Mouse (Mus musculus): ENCODE results near the gene Nt5c3b. TPM values are rescaled to one million over a fixed set of nuclear protein-coding genes. Genes with fewer than 3 reads are reported as not detected.

Gene Nt5c3b
- polyA plus RNA-seq, 1 experiment from 2014 or later: 94.2 TPM

DNA sequence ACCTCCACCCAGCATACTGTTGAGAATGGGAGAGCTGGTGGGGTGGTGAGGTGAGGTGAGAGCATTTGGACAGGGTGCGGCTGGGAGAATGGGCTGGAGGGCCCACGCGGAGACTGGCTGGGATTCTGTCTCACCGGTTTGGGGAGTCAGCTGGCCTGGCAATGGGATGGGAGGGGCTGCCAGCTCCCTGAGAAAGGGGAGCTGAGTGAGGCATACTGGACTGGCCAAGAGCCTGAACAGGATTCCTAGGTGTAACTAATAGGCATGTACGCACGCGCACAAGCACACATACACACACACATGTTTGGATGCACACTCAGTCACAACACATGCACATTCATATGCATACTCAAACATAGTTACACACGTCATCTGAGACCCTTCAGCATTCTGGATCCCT is 35.3 kb downstream of the Nt5c3b start:
- H3K27ac ChIP-seq: no peak overlapping the region

GRCm38 (mm10) chr11:100404456-100405074 is 37.0 kb downstream of the Nt5c3b start:
- ATAC-seq: no peak
- 89% methylated on average over 3 of the region's 3 CpGs for WGBS
- peaks cover 34% of the 10 kb centered on the region for H3K4me1 ChIP-seq (replicated peaks)
- no peaks in the 10 kb centered on the region for H3K9me3 ChIP-seq
- H3K4me2 ChIP-seq (replicated peaks): no peak overlapping the region
- no peaks in the 10 kb centered on the region for H3K27me3 ChIP-seq (replicated peaks)
- no peaks in the 10 kb centered on the region for H3K36me3 ChIP-seq
- H3K27ac ChIP-seq: no peak overlapping the region
- no peak overlapping the region for H3K4me3 ChIP-seq (replicated peaks)
- H3K9ac ChIP-seq: no peak overlapping the region

More for the DNA sequence above, 35.3 kb downstream of the Nt5c3b start:
- WGBS: 77% methylated on average over 8 of the region's 8 CpGs
- ATAC-seq: no peak
- H3K27me3 ChIP-seq (replicated peaks): no peaks in the 10 kb centered on the region
- H3K9me3 ChIP-seq: no peaks in the 10 kb centered on the region
- 0 out of 2 replicates have a peak, but pooled peaks cover 5% of the 10 kb centered on the region for H3K36me3 ChIP-seq
- H3K4me1 ChIP-seq (replicated peaks): peaks cover 30% of the 10 kb centered on the region
- H3K4me2 ChIP-seq (replicated peaks): no peak overlapping the region
- no peak overlapping the region for H3K9ac ChIP-seq
- H3K4me3 ChIP-seq (replicated peaks): no peak overlapping the region

DNA sequence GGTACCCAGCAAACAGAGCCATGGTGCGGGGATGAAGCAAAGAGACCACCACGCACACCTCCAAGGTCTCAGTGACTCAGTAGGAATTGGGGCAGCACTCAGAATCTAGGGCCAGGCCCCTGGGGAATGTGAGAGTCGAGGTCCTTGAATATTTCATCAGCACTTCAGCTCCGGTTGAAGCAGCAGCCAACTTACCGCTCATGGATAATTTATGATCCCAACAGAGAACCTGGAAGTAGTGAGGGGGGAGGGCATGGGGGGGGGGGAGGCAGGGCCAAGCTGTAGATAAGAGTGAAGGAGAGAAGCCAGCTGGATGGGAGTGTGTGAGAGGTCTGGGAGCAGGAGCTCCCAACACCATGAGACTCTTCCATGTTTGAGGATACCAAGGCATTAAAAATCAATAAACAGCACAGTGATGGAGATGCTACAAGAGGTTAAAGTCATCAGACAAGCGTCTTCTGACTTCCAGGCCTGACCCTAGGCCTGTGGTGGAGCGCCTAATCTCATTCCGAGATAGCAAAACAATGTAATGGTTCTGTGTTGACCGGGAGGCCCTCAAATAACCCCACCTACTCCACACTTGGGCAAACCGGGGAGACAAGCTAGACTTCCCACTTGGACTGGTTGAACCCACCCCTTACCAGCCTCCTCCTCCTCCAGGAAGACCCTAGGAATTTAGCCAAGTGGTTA is 38.0 kb downstream of the Nt5c3b start:
- peak overlapping the region; percentile 71 for H3K27ac ChIP-seq

GRCm38 (mm10) chr11:100402682-100403081 is 38.9 kb downstream of the Nt5c3b start:
- Histone ChIP-seq H3K36me3 (no peaks in the 10 kb centered on the region), H3K4me2 (replicated peaks) (no peak overlapping the region), H3K9ac (no peak overlapping the region), H3K27ac (peak overlapping the region; percentile 71), H3K9me3 (no peaks in the 10 kb centered on the region), H3K4me3 (replicated peaks) (no peak overlapping the region), H3K4me1 (replicated peaks) (peaks cover 44% of the 10 kb centered on the region), H3K27me3 (replicated peaks) (no peaks in the 10 kb centered on the region)
- peak; percentile 50 for ATAC-seq
- WGBS: 56% methylated on average over 2 of the region's 2 CpGs

More for the DNA sequence above, 38.0 kb downstream of the Nt5c3b start:
- ATAC-seq: peak; percentile 36; the same call in 1 of the 2 replicates
- WGBS: 29% methylated on average over 10 of the region's 10 CpGs
- Histone ChIP-seq H3K4me2 (replicated peaks) (no peak overlapping the region), H3K9ac (no peak overlapping the region), H3K36me3 (no peaks in the 10 kb centered on the region), H3K4me3 (replicated peaks) (no peak overlapping the region), H3K9me3 (no peaks in the 10 kb centered on the region), H3K27me3 (replicated peaks) (no peaks in the 10 kb centered on the region), H3K4me1 (replicated peaks) (peaks cover 37% of the 10 kb centered on the region)

GRCm38 (mm10) chr11:100402240-100402639 is 39.4 kb downstream of the Nt5c3b start:
- Histone ChIP-seq H3K27ac (peak overlapping the region; percentile 71), H3K4me1 (replicated peaks) (peaks cover 44% of the 10 kb centered on the region), H3K9me3 (no peaks in the 10 kb centered on the region), H3K4me3 (replicated peaks) (no peak overlapping the region), H3K9ac (no peak overlapping the region), H3K27me3 (replicated peaks) (no peaks in the 10 kb centered on the region), H3K4me2 (replicated peaks) (no peak overlapping the region), H3K36me3 (no peaks in the 10 kb centered on the region)
- no peak for ATAC-seq
- WGBS: 38% methylated on average over 6 of the region's 6 CpGs

GRCm38 (mm10) chr11:100400842-100401241 is 40.8 kb downstream of the Nt5c3b start:
- ATAC-seq: no peak
- Histone ChIP-seq H3K4me3 (replicated peaks) (no peak overlapping the region), H3K27me3 (replicated peaks) (no peaks in the 10 kb centered on the region), H3K9me3 (no peaks in the 10 kb centered on the region), H3K4me2 (replicated peaks) (no peak overlapping the region), H3K27ac (peak overlapping the region; percentile 42; the same call in 1 of the 2 replicates), H3K36me3 (no peaks in the 10 kb centered on the region), H3K9ac (no peak overlapping the region), H3K4me1 (replicated peaks) (peaks cover 55% of the 10 kb centered on the region)
- WGBS: 58% methylated on average over 6 of the region's 6 CpGs

- no peak overlapping the region for H3K27ac ChIP-seq
- H3K4me1 ChIP-seq (replicated peaks): peaks cover 64% of the 10 kb centered on the region
- no peaks in the 10 kb centered on the region for H3K27me3 ChIP-seq (replicated peaks)
- 79% methylated on average over 12 of the region's 12 CpGs for WGBS
- no peak overlapping the region for H3K4me3 ChIP-seq (replicated peaks)
- ATAC-seq: no peak
- H3K36me3 ChIP-seq: no peaks in the 10 kb centered on the region
- no peak overlapping the region for H3K9ac ChIP-seq
- no peak overlapping the region for H3K4me2 ChIP-seq (replicated peaks)
- H3K9me3 ChIP-seq: no peaks in the 10 kb centered on the region
These were observed 41.7 kb downstream of the Nt5c3b start for GRCm38 (mm10) chr11:100399727-100400538.

GRCm38 (mm10) chr11:100399320-100399719 is 42.3 kb downstream of the Nt5c3b start:
- ATAC-seq: no peak
- Histone ChIP-seq H3K4me3 (replicated peaks) (no peak overlapping the region), H3K36me3 (no peaks in the 10 kb centered on the region), H3K4me2 (replicated peaks) (no peak overlapping the region), H3K4me1 (replicated peaks) (peaks cover 68% of the 10 kb centered on the region), H3K27ac (no peak overlapping the region; the same call in 1 of the 2 replicates), H3K9me3 (no peaks in the 10 kb centered on the region), H3K9ac (no peak overlapping the region), H3K27me3 (replicated peaks) (no peaks in the 10 kb centered on the region)
- WGBS: 62% methylated on average over 9 of the region's 9 CpGs

DNA sequence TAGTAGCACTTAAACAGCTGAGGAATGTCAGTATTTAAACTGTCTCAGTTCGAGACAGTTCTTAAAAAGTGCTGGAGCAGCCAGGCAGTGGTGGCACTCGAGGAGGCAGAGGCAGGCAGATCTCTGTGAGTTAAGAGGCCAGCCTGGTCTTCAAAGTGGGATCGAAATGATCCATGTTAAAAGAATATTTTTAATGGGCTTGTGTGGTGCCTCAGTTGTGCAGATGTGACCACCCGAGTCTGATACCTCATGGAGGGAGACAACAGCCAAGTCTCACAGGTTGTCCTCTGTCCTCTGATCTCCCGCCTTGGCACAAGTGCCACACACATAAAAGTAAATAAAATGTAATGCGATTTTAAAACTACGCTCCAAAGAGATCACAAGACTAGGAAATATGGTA is 43.1 kb downstream of the Nt5c3b start:
- WGBS: 88% methylated on average over 7 of the region's 7 CpGs
- no peak overlapping the region for H3K27ac ChIP-seq
- no peak overlapping the region for H3K4me3 ChIP-seq (replicated peaks)

DNA sequence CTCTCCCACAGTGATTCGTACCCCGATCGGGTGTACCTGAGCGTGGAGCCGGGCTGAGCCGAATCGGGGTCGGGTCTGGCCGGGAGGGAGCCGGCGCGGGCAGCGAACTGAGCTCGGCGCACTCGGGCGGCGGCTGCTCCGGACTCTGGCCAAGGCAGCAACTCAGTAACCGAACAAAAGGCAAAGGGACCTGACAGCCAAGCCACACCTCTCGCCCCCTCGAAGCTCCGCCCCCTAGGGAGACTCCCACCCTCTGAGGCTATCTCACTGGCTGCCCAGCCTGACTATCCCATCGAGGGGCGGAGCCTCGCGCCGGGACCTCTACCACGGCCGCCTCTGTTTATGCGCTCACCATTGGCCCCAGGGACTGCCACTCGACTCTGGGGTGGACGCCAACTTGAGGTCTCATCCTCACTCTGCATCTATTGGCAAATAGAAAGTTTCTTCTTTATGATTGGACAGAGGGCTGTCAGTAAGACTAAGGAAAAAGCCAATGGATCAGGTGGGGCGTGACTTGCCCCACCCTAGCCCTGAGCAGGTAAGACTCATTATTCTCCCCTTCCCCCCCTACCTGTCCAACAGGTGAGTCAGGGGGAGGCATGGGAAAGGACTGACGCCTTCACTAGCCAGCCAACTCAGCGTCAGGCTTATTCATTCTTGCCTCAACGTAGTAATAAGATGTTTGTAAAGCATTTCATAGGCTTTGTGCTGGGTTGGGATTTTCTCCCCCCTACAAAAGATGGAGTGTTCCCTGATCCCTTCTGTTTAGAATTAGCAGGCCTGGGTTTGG is 43.8 kb downstream of the Nt5c3b start, which contains the start of gene Jup:
Gene Jup (minus strand): TSS at position 164 of the 790 bp plus-strand sequence.
- H3K4me3 ChIP-seq (replicated peaks): peak within 1 kb of the TSS; percentile 78
- H3K36me3 ChIP-seq: no peaks in the 10 kb centered on the region
- H3K9me3 ChIP-seq: no peaks in the 10 kb centered on the region
- H3K27ac ChIP-seq: peak within 1 kb of the TSS; percentile 97
- H3K27me3 ChIP-seq (replicated peaks): no peaks in the 10 kb centered on the region
- 1% methylated on average over 37 of the region's 37 CpGs for WGBS
- ATAC-seq: peak; percentile 95
- peak within 1 kb of the TSS; percentile 80 for H3K4me2 ChIP-seq (replicated peaks)
- peak within 1 kb of the TSS; percentile 76 for H3K9ac ChIP-seq
- H3K4me1 ChIP-seq (replicated peaks): peaks cover 70% of the 10 kb centered on the region

More for the DNA sequence above, 43.1 kb downstream of the Nt5c3b start:
- Histone ChIP-seq H3K36me3 (no peaks in the 10 kb centered on the region), H3K4me2 (replicated peaks) (no peak overlapping the region), H3K9ac (no peak overlapping the region), H3K9me3 (no peaks in the 10 kb centered on the region), H3K4me1 (replicated peaks) (peaks cover 69% of the 10 kb centered on the region), H3K27me3 (replicated peaks) (no peaks in the 10 kb centered on the region)
- no peak for ATAC-seq

- Histone ChIP-seq H3K4me3 (replicated peaks) (peak overlapping the region; percentile 78), H3K4me2 (replicated peaks) (peak overlapping the region; percentile 80), H3K36me3 (no peaks in the 10 kb centered on the region), H3K9ac (peak overlapping the region; percentile 76), H3K27ac (peak overlapping the region; percentile 97), H3K27me3 (replicated peaks) (no peaks in the 10 kb centered on the region), H3K9me3 (no peaks in the 10 kb centered on the region), H3K4me1 (replicated peaks) (peaks cover 67% of the 10 kb centered on the region)
- 1% methylated on average over 42 of the region's 42 CpGs for WGBS
- peak; percentile 64 for ATAC-seq
These were observed 44.6 kb downstream of the Nt5c3b start for GRCm38 (mm10) chr11:100396886-100397599.

Data from intestine, embryonic 15.5 days (tissue).